Mouse (Mus musculus): ENCODE data around the gene Psmd11. TPM values are rescaled to one million over a fixed set of nuclear protein-coding genes. Genes with fewer than 3 reads are reported as not detected.

The Psmd11 gene
- polyA plus RNA-seq, 1 experiment from 2014 or later, result 336 TPM

DNA sequence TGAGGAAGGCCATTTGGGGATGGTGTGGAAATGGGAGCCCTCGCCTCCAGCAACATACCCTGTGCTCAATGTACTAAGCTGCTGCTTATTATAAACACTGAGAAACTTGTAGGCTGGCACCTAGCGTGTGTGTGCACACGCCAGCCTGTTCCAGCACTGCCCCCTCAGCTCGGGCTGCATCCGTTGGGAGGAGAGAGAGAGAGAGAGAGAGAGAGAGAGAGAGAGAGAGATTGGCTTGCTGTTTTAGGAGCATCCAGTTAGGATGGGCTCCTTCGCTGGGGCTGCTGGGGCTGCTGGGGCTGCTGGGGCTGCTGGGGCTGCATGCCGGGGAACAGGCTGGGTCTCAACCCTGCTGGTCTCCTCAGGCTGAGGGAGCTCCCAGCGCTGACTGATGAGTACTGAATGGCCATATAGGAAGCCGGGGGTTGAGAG lies 56.7 kb downstream of the Psmd11 start:
- Histone ChIP-seq H3K9ac (replicated peaks; ENCODE audit: low read depth, low read length) (no peak overlapping the region), H3K4me2 (ENCODE audit: low read length) (no peak overlapping the region), H3K4me1 (replicated peaks; ENCODE audit: control insufficient read depth, insufficient read depth, low read length) (peaks cover 72% of the 10 kb centered on the region), H3K9me3 (ENCODE audit: control insufficient read depth, low read length) (no peaks in the 10 kb centered on the region), H3K27ac (ENCODE audit: low read length) (no peak overlapping the region), H3K36me3 (ENCODE audit: control insufficient read depth, insufficient read depth) (peaks cover 5% of the 10 kb centered on the region; the same call in 1 of the 2 replicates), H3K4me3 (replicated peaks; ENCODE audit: low read length) (no peak overlapping the region), H3K27me3 (replicated peaks; ENCODE audit: control insufficient read depth, insufficient read depth, low read length) (no peaks in the 10 kb centered on the region)
- ATAC-seq, result no peak
- 65% methylated on average over 8 of the region's 9 CpGs for WGBS

DNA sequence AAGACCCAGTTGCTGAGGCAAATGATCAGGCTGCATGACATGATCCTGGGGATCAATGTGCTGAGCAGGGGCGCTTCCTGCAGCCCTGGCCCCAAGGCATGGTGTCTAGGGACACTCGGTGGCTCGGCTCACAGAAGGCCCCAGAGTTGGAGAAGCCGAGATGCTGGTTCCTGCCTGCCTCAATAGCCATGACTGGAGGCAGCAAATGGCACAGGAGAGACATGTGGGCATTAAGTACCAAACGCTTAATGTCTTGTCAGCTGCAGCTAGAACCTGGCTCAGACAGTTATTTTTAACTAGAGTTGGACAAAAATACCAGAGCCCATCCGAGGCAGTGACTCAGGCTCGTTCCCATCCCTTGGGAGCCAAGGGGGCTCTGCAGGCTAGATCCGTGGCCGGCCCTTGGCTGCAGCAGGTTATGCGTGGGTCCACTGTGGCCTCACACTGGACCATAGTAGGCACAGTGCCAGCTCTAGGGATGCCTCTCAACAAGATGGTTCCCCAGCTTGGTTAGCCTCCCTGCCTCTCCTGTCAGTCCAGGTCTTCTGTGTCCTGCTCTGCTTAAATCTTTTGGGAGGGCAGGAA lies 57.3 kb downstream of the Psmd11 start:
- H3K4me1 ChIP-seq (replicated peaks; ENCODE audit: control insufficient read depth, insufficient read depth, low read length), result peaks cover 72% of the 10 kb centered on the region
- H3K9me3 ChIP-seq (ENCODE audit: control insufficient read depth, low read length), result no peaks in the 10 kb centered on the region
- no peak overlapping the region for H3K27ac ChIP-seq (ENCODE audit: low read length)
- ATAC-seq, result no peak
- H3K4me3 ChIP-seq (replicated peaks; ENCODE audit: low read length), result no peak overlapping the region
- H3K9ac ChIP-seq (replicated peaks; ENCODE audit: low read depth, low read length), result no peak overlapping the region
- H3K36me3 ChIP-seq (ENCODE audit: control insufficient read depth, insufficient read depth), result peaks cover 4% of the 10 kb centered on the region; the same call in 1 of the 2 replicates
- H3K27me3 ChIP-seq (replicated peaks; ENCODE audit: control insufficient read depth, insufficient read depth, low read length), result no peaks in the 10 kb centered on the region
- no peak overlapping the region for H3K4me2 ChIP-seq (ENCODE audit: low read length)
- 82% methylated on average over 10 of the region's 10 CpGs for WGBS

DNA sequence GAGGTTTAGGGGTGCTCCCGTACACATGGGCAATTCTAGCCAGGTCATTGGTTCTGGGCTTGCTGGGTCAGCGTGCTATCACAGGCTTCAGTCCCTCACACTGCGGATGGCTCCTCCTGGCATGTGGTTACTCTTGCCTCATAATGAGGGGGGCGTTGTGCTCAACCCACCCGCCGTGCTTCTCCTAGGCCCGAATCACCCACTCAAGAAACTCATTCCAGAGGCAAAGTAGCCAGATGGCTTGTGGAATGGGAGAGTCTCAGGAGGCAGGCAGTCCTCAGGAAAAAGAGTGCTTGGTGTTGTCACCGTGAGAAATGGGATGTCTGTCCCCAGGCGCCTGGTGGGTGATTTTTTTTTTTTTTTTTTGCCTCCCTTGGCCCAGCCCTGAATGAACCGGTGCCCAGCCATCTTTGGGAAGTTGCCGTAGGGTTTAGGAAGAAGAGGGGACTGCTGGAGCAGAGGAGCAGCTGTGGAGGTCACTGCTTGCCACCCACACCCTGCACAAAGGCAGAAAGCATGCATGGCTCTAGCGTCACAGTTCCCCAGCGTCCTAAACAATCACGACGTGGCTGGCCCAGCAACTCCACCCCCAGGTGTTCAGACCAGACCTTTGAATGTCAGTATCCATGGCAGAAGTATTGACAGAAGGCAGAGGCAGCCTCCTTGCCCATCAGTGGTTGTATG lies 59.6 kb downstream of the Psmd11 start:
- no peak overlapping the region for H3K4me2 ChIP-seq (ENCODE audit: low read length)
- no peak overlapping the region; the same call in 1 of the 2 replicates for H3K27ac ChIP-seq (ENCODE audit: low read length)
- 58% methylated on average over 15 of the region's 15 CpGs for WGBS
- no peak overlapping the region for H3K9ac ChIP-seq (replicated peaks; ENCODE audit: low read depth, low read length)
- no peaks in the 10 kb centered on the region for H3K36me3 ChIP-seq (ENCODE audit: control insufficient read depth, insufficient read depth)
- peaks cover 52% of the 10 kb centered on the region for H3K4me1 ChIP-seq (replicated peaks; ENCODE audit: control insufficient read depth, insufficient read depth, low read length)
- H3K27me3 ChIP-seq (replicated peaks; ENCODE audit: control insufficient read depth, insufficient read depth, low read length), result no peaks in the 10 kb centered on the region
- ATAC-seq, result no peak
- H3K9me3 ChIP-seq (ENCODE audit: control insufficient read depth, low read length), result no peaks in the 10 kb centered on the region
- no peak overlapping the region for H3K4me3 ChIP-seq (replicated peaks; ENCODE audit: low read length)

- peak; percentile 52 for ATAC-seq
- H3K36me3 ChIP-seq (ENCODE audit: control insufficient read depth, insufficient read depth), result no peaks in the 10 kb centered on the region
- peak overlapping the region; percentile 79 for H3K27ac ChIP-seq (ENCODE audit: low read length)
- WGBS, result 47% methylated on average over 12 of the region's 12 CpGs
- H3K27me3 ChIP-seq (replicated peaks; ENCODE audit: control insufficient read depth, insufficient read depth, low read length), result no peaks in the 10 kb centered on the region
- peaks cover 39% of the 10 kb centered on the region for H3K4me1 ChIP-seq (replicated peaks; ENCODE audit: control insufficient read depth, insufficient read depth, low read length)
- 0 out of 2 replicates have a peak overlapping the region, but pooled peaks have one; percentile 10 for H3K4me2 ChIP-seq (ENCODE audit: low read length)
- no peaks in the 10 kb centered on the region for H3K9me3 ChIP-seq (ENCODE audit: control insufficient read depth, low read length)
- H3K9ac ChIP-seq (replicated peaks; ENCODE audit: low read depth, low read length), result peak overlapping the region; percentile 36
- H3K4me3 ChIP-seq (replicated peaks; ENCODE audit: low read length), result no peak overlapping the region
These were observed 60.9 kb downstream of the Psmd11 start for GRCm38 (mm10) chr11:80489172-80489881.

GRCm38 (mm10) chr11:80489882-80490196 lies 61.4 kb downstream of the Psmd11 start:
- WGBS, result 56% methylated on average over 5 of the region's 5 CpGs
- H3K9ac ChIP-seq (replicated peaks; ENCODE audit: low read depth, low read length), result peak overlapping the region; percentile 36

GRCm38 (mm10) chr11:80490831-80491230 lies 62.4 kb downstream of the Psmd11 start:
- no peak overlapping the region for H3K4me3 ChIP-seq (replicated peaks; ENCODE audit: low read length)
- WGBS, result 79% methylated on average over 10 of the region's 10 CpGs

More at GRCm38 (mm10) chr11:80489882-80490196, 61.4 kb downstream of the Psmd11 start:
- Histone ChIP-seq H3K4me1 (replicated peaks; ENCODE audit: control insufficient read depth, insufficient read depth, low read length) (peaks cover 35% of the 10 kb centered on the region), H3K9me3 (ENCODE audit: control insufficient read depth, low read length) (no peaks in the 10 kb centered on the region), H3K4me3 (replicated peaks; ENCODE audit: low read length) (no peak overlapping the region), H3K27me3 (replicated peaks; ENCODE audit: control insufficient read depth, insufficient read depth, low read length) (no peaks in the 10 kb centered on the region), H3K36me3 (ENCODE audit: control insufficient read depth, insufficient read depth) (no peaks in the 10 kb centered on the region), H3K4me2 (ENCODE audit: low read length) (no peak overlapping the region), H3K27ac (ENCODE audit: low read length) (peak overlapping the region; percentile 79)
- no peak for ATAC-seq

DNA sequence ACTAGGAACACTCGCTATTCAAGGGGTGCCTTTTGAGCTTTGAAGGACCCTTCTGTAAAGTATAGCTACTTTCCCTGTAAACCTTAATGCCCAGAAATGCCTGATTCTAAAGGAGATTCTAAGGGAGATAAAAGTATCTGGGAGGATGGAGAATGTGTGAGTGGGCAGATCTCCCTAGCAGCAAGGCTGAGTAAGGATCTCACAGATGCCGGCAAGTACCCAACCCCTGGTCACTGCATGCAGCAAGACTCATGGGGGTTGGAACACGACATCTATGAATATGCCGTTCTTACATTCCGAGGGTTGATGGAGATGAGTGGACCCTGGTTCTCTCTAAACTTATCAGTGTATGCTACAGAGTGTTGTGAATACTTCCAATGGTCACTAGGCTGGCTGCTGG lies 64.8 kb downstream of the Psmd11 start:
- Histone ChIP-seq H3K9ac (replicated peaks; ENCODE audit: low read depth, low read length) (no peak overlapping the region), H3K36me3 (ENCODE audit: control insufficient read depth, insufficient read depth) (no peaks in the 10 kb centered on the region), H3K4me2 (ENCODE audit: low read length) (no peak overlapping the region), H3K27ac (ENCODE audit: low read length) (no peak overlapping the region), H3K4me1 (replicated peaks; ENCODE audit: control insufficient read depth, insufficient read depth, low read length) (peaks cover 25% of the 10 kb centered on the region), H3K4me3 (replicated peaks; ENCODE audit: low read length) (no peak overlapping the region), H3K9me3 (ENCODE audit: control insufficient read depth, low read length) (no peaks in the 10 kb centered on the region), H3K27me3 (replicated peaks; ENCODE audit: control insufficient read depth, insufficient read depth, low read length) (no peaks in the 10 kb centered on the region)
- ATAC-seq, result no peak
- WGBS, result 95% methylated on average over 5 of the region's 5 CpGs

More at GRCm38 (mm10) chr11:80490831-80491230, 62.4 kb downstream of the Psmd11 start:
- Histone ChIP-seq H3K36me3 (ENCODE audit: control insufficient read depth, insufficient read depth) (no peaks in the 10 kb centered on the region), H3K4me2 (ENCODE audit: low read length) (no peak overlapping the region), H3K9ac (replicated peaks; ENCODE audit: low read depth, low read length) (no peak overlapping the region), H3K4me1 (replicated peaks; ENCODE audit: control insufficient read depth, insufficient read depth, low read length) (peaks cover 28% of the 10 kb centered on the region), H3K27ac (ENCODE audit: low read length) (no peak overlapping the region), H3K27me3 (replicated peaks; ENCODE audit: control insufficient read depth, insufficient read depth, low read length) (no peaks in the 10 kb centered on the region), H3K9me3 (ENCODE audit: control insufficient read depth, low read length) (no peaks in the 10 kb centered on the region)
- ATAC-seq, result no peak

- Histone ChIP-seq H3K4me2 (ENCODE audit: low read length) (no peak overlapping the region), H3K9me3 (ENCODE audit: control insufficient read depth, low read length) (no peaks in the 10 kb centered on the region), H3K9ac (replicated peaks; ENCODE audit: low read depth, low read length) (no peak overlapping the region), H3K4me1 (replicated peaks; ENCODE audit: control insufficient read depth, insufficient read depth, low read length) (peaks cover 24% of the 10 kb centered on the region), H3K4me3 (replicated peaks; ENCODE audit: low read length) (no peak overlapping the region), H3K27me3 (replicated peaks; ENCODE audit: control insufficient read depth, insufficient read depth, low read length) (no peaks in the 10 kb centered on the region), H3K36me3 (ENCODE audit: control insufficient read depth, insufficient read depth) (no peaks in the 10 kb centered on the region), H3K27ac (ENCODE audit: low read length) (no peak overlapping the region)
- WGBS, result 57% methylated on average over 9 of the region's 9 CpGs
- no peak for ATAC-seq
These were observed 66.4 kb downstream of the Psmd11 start for GRCm38 (mm10) chr11:80494852-80495251.

DNA sequence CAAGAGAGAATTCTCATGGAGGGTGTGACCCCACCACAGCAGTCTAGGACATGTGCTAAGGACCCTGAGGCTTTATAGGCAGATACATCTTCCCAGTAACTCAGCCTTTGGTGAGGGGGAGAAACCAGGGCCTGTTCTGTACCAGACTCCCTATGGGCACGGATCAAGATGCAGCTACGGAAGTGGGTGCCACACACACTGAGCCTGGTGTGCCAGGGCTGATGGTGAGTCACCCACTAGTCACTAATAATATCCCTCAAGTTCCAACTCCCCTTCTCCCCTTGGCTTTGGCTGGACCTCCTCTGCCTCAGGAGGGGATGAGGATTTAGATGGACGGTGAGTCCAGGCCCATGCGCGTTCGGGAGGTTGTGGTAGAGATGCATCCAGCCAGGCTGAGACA lies 67.6 kb downstream of the Psmd11 start:
- no peaks in the 10 kb centered on the region for H3K36me3 ChIP-seq (ENCODE audit: control insufficient read depth, insufficient read depth)
- H3K4me1 ChIP-seq (replicated peaks; ENCODE audit: control insufficient read depth, insufficient read depth, low read length), result peaks cover 20% of the 10 kb centered on the region
- WGBS, result 94% methylated on average over 6 of the region's 6 CpGs
- H3K27me3 ChIP-seq (replicated peaks; ENCODE audit: control insufficient read depth, insufficient read depth, low read length), result no peaks in the 10 kb centered on the region
- ATAC-seq, result no peak
- no peak overlapping the region for H3K27ac ChIP-seq (ENCODE audit: low read length)
- H3K4me3 ChIP-seq (replicated peaks; ENCODE audit: low read length), result no peak overlapping the region
- H3K9ac ChIP-seq (replicated peaks; ENCODE audit: low read depth, low read length), result no peak overlapping the region
- H3K4me2 ChIP-seq (ENCODE audit: low read length), result no peak overlapping the region
- no peaks in the 10 kb centered on the region for H3K9me3 ChIP-seq (ENCODE audit: control insufficient read depth, low read length)

All from forebrain, embryonic 16.5 days (tissue).